Mouse (Mus musculus): ENCODE measurements around the gene Vpreb1.

DNA sequence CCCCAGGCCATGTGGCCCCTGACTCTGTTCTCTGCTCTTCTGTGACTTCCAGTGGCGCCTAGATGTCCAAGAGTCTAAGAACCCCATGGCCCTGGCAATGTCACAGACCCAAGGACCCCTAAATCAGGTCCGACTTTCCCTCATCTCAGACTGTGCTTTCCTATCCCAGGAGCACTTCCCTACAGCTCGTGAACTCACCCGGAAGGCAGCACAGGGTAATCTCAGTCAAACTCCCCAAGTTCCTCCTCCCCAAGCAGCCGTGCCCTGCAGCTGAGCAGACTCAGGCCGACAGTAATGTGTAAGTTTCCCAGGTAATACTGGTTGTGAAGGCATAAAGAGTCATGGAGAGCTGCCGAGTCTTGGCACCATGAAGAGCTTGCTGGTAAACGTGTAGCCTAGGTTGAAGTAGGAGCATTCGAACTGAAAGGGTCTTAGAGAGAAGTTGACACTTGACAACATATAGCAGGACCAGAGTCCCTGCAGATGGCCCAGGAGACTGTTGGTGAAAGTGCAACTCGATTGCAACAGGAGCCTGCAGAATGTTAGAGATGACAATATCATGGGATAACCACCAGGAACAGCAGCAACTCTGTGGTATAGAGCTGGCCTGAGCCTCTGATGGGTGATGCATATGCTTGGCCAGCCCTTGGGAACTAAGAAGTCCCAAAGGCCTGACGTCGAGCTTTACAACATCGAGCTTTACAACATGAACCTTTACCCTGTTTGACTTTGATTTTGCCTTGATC, 13.7 kb downstream of the Vpreb1 start:
- TF ChIP-seq EP300 (IDR thresholded peaks at IDR 0.05; ENCODE audit: low read depth) = no peak
- TF ChIP-seq CTCF (IDR thresholded peaks at IDR 0.05; ENCODE audit: low read depth) = no peak

All from liver, embryonic 14.5 days (tissue).